Mouse (Mus musculus) heart, embryonic 14.5 days (tissue): ENCODE measurements at regions not wholly inside any gene's neighbourhood (a gene's known extent, or its start where the extent isn't known, plus 50 kb on each side); places are given as distances from the start of the nearest gene placed in this dataset.
A peak's percentile ranks its signal among the peaks of the same experiment; 100 is the strongest.

ENCODE experiments used
- ATAC-seq: fragments of 200-750 bp; cut with Nextera tagmentation; 2 replicates; pipeline ENCODE4 v1.8.0; 2017; ENCODE audit warnings: low read depth, moderate TSS enrichment; ENCODE audit not compliant: insufficient number of reproducible peaks, insufficient read depth, low FRiP score
- H3K27ac ChIP-seq, 2 experiments: fragments of 200-500 bp in 1 of 2; fragments of 300-500 bp in 1 of 2; sonication (generic) in 1 of 2; replicated peaks in 1 of 2; 2 replicates each; pipeline ENCODE4 v1.5.1; 2012 to 2014; ENCODE audit warnings: low read depth in 2 of 2, low read length in 2 of 2, control low read depth in 1 of 2, mild to moderate bottlenecking in 1 of 2, mixed read lengths in 1 of 2; ENCODE audit not compliant: control insufficient read depth in 1 of 2, insufficient read depth in 1 of 2
- H3K27me3 ChIP-seq: fragments of 300-500 bp; sonication (generic); 2 replicates; pipeline ENCODE4 v1.6.1; 2014; ENCODE audit warnings: mild to moderate bottlenecking, low read length, control low read depth; ENCODE audit not compliant: control insufficient read depth, insufficient read depth
- H3K36me3 ChIP-seq: fragments of 300-500 bp; sonication (generic); 2 replicates; pipeline ENCODE4 v1.6.1; 2014; ENCODE audit warnings: mild to moderate bottlenecking, control low read depth, low read length, mixed read lengths; ENCODE audit not compliant: control insufficient read depth, insufficient read depth
- H3K4me1 ChIP-seq, 2 experiments: fragments of 200-500 bp in 1 of 2; fragments of 300-500 bp in 1 of 2; sonication (generic) in 1 of 2; 2 replicates each; pipeline ENCODE4 v1.6.1; 2012 to 2014; ENCODE audit warnings: low read length in 2 of 2, control low read depth in 1 of 2, mixed read lengths in 1 of 2; ENCODE audit not compliant: control insufficient read depth in 2 of 2, insufficient read depth in 2 of 2
- H3K4me2 ChIP-seq: fragments of 300-500 bp; sonication (generic); 2 replicates; pipeline ENCODE4 v1.6.1; 2014; ENCODE audit warnings: mild to moderate bottlenecking, low read length
- H3K4me3 ChIP-seq, 2 experiments: fragments of 200-500 bp in 1 of 2; fragments of 300-500 bp in 1 of 2; sonication (generic) in 1 of 2; 2 replicates each; pipeline ENCODE4 v1.5.1; 2012 to 2014; ENCODE audit warnings: low read length in 2 of 2, mild to moderate bottlenecking in 2 of 2, control low read depth in 1 of 2, low read depth in 1 of 2, moderate library complexity in 1 of 2; ENCODE audit not compliant: control insufficient read depth in 1 of 2, insufficient read depth in 1 of 2
- H3K9ac ChIP-seq: fragments of 300-500 bp; sonication (generic); 2 replicates; pipeline ENCODE4 v1.6.1; 2014; ENCODE audit warnings: mild to moderate bottlenecking, low read length
- H3K9me3 ChIP-seq: fragments of 300-500 bp; sonication (generic); 2 replicates; pipeline ENCODE4 v1.6.1; 2016; ENCODE audit warnings: low read length, control low read depth; ENCODE audit not compliant: control insufficient read depth
- WGBS: fragments of 180-500 bp; shearing (Covaris S2); extraction: QIAGEN DNeasy Blood & Tissue Kit; methylation state at CpG from one replicate; pipeline ENCODE4 v1.1.7; 2014; 5-methylcytosine and 5-hydroxymethylcytosine counted together

GRCm38 (mm10) chr13:53903626-53904025, 151.9 kb downstream of the Drd1 start:
- peaks cover 14 to 23% of the 10 kb centered on the region in 2 experiments for H3K4me1 ChIP-seq
- WGBS: 32% methylated on average over 7 of the region's 7 CpGs
- H3K27ac ChIP-seq: no peak overlapping the region; a peak in 1 of 4 replicates
- H3K27me3 ChIP-seq: no peaks in the 10 kb centered on the region
- no peak overlapping the region for H3K4me2 ChIP-seq
- no peaks in the 10 kb centered on the region for H3K9me3 ChIP-seq
- no peak overlapping the region for H3K4me3 ChIP-seq
- no peaks in the 10 kb centered on the region for H3K36me3 ChIP-seq
- no peak overlapping the region for H3K9ac ChIP-seq
- ATAC-seq: no peak

- no peak overlapping the region for H3K4me2 ChIP-seq
- 87% methylated on average over 2 of the region's 2 CpGs for WGBS
- no peak overlapping the region for H3K27ac ChIP-seq
- H3K9me3 ChIP-seq: no peaks in the 10 kb centered on the region
- H3K27me3 ChIP-seq: no peaks in the 10 kb centered on the region
- ATAC-seq: no peak
- no peak overlapping the region for H3K9ac ChIP-seq
- peaks cover 15 to 23% of the 10 kb centered on the region in 2 experiments for H3K4me1 ChIP-seq
- no peaks in the 10 kb centered on the region for H3K36me3 ChIP-seq
- no peak overlapping the region for H3K4me3 ChIP-seq
Measured at GRCm38 (mm10) chr13:53902831-53903230, 152.7 kb downstream of the Drd1 start.

- no peak overlapping the region for H3K4me3 ChIP-seq
- ATAC-seq: peak; percentile 54; the same call in 1 of the 2 replicates
- H3K4me2 ChIP-seq: peak overlapping the region; percentile 23
- peaks cover 6% of the 10 kb centered on the region for H3K9me3 ChIP-seq
- peaks cover 15 to 23% of the 10 kb centered on the region in 2 experiments for H3K4me1 ChIP-seq
- no peaks in the 10 kb centered on the region for H3K36me3 ChIP-seq
- peak overlapping the region; percentile 25 to 69 for H3K27ac ChIP-seq
- no peaks in the 10 kb centered on the region for H3K27me3 ChIP-seq
- no peak overlapping the region for H3K9ac ChIP-seq
- WGBS: 50% methylated on average over 3 of the region's 3 CpGs
Measured at GRCm38 (mm10) chr13:53900406-53901025, 155.0 kb downstream of the Drd1 start.

GRCm38 (mm10) chr13:53898351-53898750, 157.2 kb downstream of the Drd1 start:
- Histone ChIP-seq H3K9ac (no peak overlapping the region), H3K27ac (no peak overlapping the region), H3K36me3 (no peaks in the 10 kb centered on the region), H3K4me3 (no peak overlapping the region), H3K4me2 (no peak overlapping the region), H3K9me3 (peaks cover 6% of the 10 kb centered on the region), H3K27me3 (no peaks in the 10 kb centered on the region), H3K4me1 (peaks cover 8 to 18% of the 10 kb centered on the region in 2 experiments)
- no peak for ATAC-seq
- 83% methylated on average over 10 of the region's 10 CpGs for WGBS

- H3K4me2 ChIP-seq: no peak overlapping the region
- H3K4me3 ChIP-seq: no peak overlapping the region
- H3K27ac ChIP-seq: no peak overlapping the region
- no peaks in the 10 kb centered on the region for H3K27me3 ChIP-seq
- H3K4me1 ChIP-seq: peaks cover 7 to 17% of the 10 kb centered on the region in 2 experiments
- no peak overlapping the region for H3K9ac ChIP-seq
- no peak for ATAC-seq
- peaks cover 6% of the 10 kb centered on the region for H3K9me3 ChIP-seq
- H3K36me3 ChIP-seq: no peaks in the 10 kb centered on the region
- 94% methylated on average over 2 of the region's 2 CpGs for WGBS
Measured at GRCm38 (mm10) chr13:53897176-53897575, 158.3 kb downstream of the Drd1 start.

- Histone ChIP-seq H3K27me3 (no peaks in the 10 kb centered on the region), H3K9me3 (no peaks in the 10 kb centered on the region), H3K4me1 (no peaks in the 10 kb centered on the region; a peak in 1 of 4 replicates), H3K27ac (no peak overlapping the region), H3K36me3 (no peaks in the 10 kb centered on the region), H3K4me3 (no peak overlapping the region), H3K9ac (no peak overlapping the region), H3K4me2 (no peak overlapping the region)
- 91% methylated on average over 3 of the region's 3 CpGs for WGBS
- no peak for ATAC-seq
Measured at GRCm38 (mm10) chr13:53888411-53888810, 167.1 kb downstream of the Drd1 start.

GRCm38 (mm10) chr13:53885756-53886155, 169.7 kb downstream of the Drd1 start:
- no peaks in the 10 kb centered on the region for H3K27me3 ChIP-seq
- 0 out of 4 replicates have a peak, but pooled peaks cover 0 to 2% of the 10 kb centered on the region in 2 experiments for H3K4me1 ChIP-seq
- no peaks in the 10 kb centered on the region for H3K36me3 ChIP-seq
- no peak overlapping the region for H3K4me3 ChIP-seq
- no peak for ATAC-seq
- no peak overlapping the region for H3K9ac ChIP-seq
- 75% methylated on average over 10 of the region's 10 CpGs for WGBS
- H3K9me3 ChIP-seq: no peaks in the 10 kb centered on the region
- no peak overlapping the region for H3K4me2 ChIP-seq
- H3K27ac ChIP-seq: no peak overlapping the region

- no peak for ATAC-seq
- no peak overlapping the region for H3K9ac ChIP-seq
- no peaks in the 10 kb centered on the region for H3K27me3 ChIP-seq
- H3K4me2 ChIP-seq: no peak overlapping the region
- H3K27ac ChIP-seq: no peak overlapping the region
- WGBS: 79% methylated on average over 6 of the region's 6 CpGs
- H3K4me1 ChIP-seq: 0 out of 4 replicates have a peak, but pooled peaks cover 0 to 3% of the 10 kb centered on the region in 2 experiments
- H3K4me3 ChIP-seq: no peak overlapping the region
- H3K36me3 ChIP-seq: no peaks in the 10 kb centered on the region
- H3K9me3 ChIP-seq: no peaks in the 10 kb centered on the region
Measured at GRCm38 (mm10) chr13:53883206-53883605, 172.3 kb downstream of the Drd1 start.
